ENCODE assay signal across 10 mouse cellular contexts in genomic region chr2:65170693-65171456, GRCm38 (mm10).
DNase-seq lines count a peak whose midpoint lies in the region; ATAC-seq and TF ChIP-seq lines count a peak whose summit lies in the region.
"Had no signal": no experiment of that assay in that cellular context is flagged by ENCODE, and none has a peak within 500 bp of the region (broad histone marks: within the 10 kb centered on the region; RNA-seq: fewer than 3 reads in every experiment).

No protein-coding gene starts in this region.

- peak overlapping the region; percentile 36 for H3K4me2 ChIP-seq in kidney, embryonic 16.5 days (replicated peaks; ENCODE audit: low read depth, low read length)
- no peak overlapping the region for H3K4me2 ChIP-seq in hindbrain, embryonic 13.5 days
- H3K4me2 ChIP-seq: neural tube, embryonic 15.5 days had no signal

- no peak overlapping the region for H3K9ac ChIP-seq in heart, adult 2 months (ENCODE audit: low read depth, low read length)
- H3K9ac ChIP-seq in kidney, embryonic 16.5 days (replicated peaks; ENCODE audit: low read length), result no peak overlapping the region
- no peak overlapping the region for H3K9ac ChIP-seq in hindbrain, embryonic 13.5 days
- H3K9ac ChIP-seq: forebrain, postnatal 0 days; neural tube, embryonic 15.5 days had no signal

- no peaks in the 10 kb centered on the region for H3K27me3 ChIP-seq in heart, adult 2 months (ENCODE audit: control insufficient read depth, insufficient read depth, low read length)
- no peaks in the 10 kb centered on the region for H3K27me3 ChIP-seq in kidney, embryonic 16.5 days (ENCODE audit: insufficient read depth, low read length)
- H3K27me3 ChIP-seq in hindbrain, embryonic 13.5 days, result no peaks in the 10 kb centered on the region
- H3K27me3 ChIP-seq: neural tube, embryonic 15.5 days had no signal

- H3K36me3 ChIP-seq in heart, adult 2 months (ENCODE audit: control insufficient read depth, insufficient read depth, low read length), result peaks cover 9% of the 10 kb centered on the region
- no peaks in the 10 kb centered on the region for H3K36me3 ChIP-seq in kidney, embryonic 16.5 days (ENCODE audit: insufficient read depth, low read length)
- no peaks in the 10 kb centered on the region for H3K36me3 ChIP-seq in hindbrain, embryonic 13.5 days
- H3K36me3 ChIP-seq: neural tube, embryonic 15.5 days had no signal

- peak; percentile 50 for ATAC-seq in kidney, embryonic 16.5 days (ENCODE audit: low FRiP score, low TSS enrichment)
- ATAC-seq in neutrophil, adult 5-6 weeks (ENCODE audit: extremely low read depth, insufficient number of reproducible peaks, low FRiP score, poor library complexity, severe bottlenecking), result 0 out of 2 replicates have a peak, but pooled peaks have one; percentile 36
- ATAC-seq in hindbrain, embryonic 13.5 days (ENCODE audit: low FRiP score), result no peak
- ATAC-seq: forebrain, postnatal 0 days had no signal

- intact Hi-C loops in heart, adult 2 months (cut with DNase I), result no loop called here
- intact Hi-C loops in heart, postnatal 14 days (cut with DNase I), result no loop called here

- H3K27ac ChIP-seq in heart, adult 2 months, result peak overlapping the region; percentile 52
- 0 out of 2 replicates have a peak overlapping the region, but pooled peaks have one; percentile 2 for H3K27ac ChIP-seq in brown adipose tissue, adult 24 weeks (replicated peaks; ENCODE audit: low read depth, low read length)
- peak overlapping the region; percentile 79 for H3K27ac ChIP-seq in kidney, embryonic 16.5 days (ENCODE audit: low read length)
- no peak overlapping the region for H3K27ac ChIP-seq in hindbrain, embryonic 13.5 days
- H3K27ac ChIP-seq: neural tube, embryonic 15.5 days had no signal

- H3K9me3 ChIP-seq in kidney, embryonic 16.5 days (ENCODE audit: low read length), result no peaks in the 10 kb centered on the region
- no peaks in the 10 kb centered on the region for H3K9me3 ChIP-seq in hindbrain, embryonic 13.5 days
- H3K9me3 ChIP-seq: neural tube, embryonic 15.5 days had no signal

- WGBS in heart, adult 2 months, result 77% methylated on average over 18 of the region's 18 CpGs
- 54% methylated on average over 18 of the region's 18 CpGs for WGBS in kidney, embryonic 16.5 days
- WGBS in hindbrain, embryonic 13.5 days, result 88% methylated on average over 18 of the region's 18 CpGs

- DNase-seq in heart, adult 2 months, result no peak
- DNase-seq in heart, postnatal 14 days, result no peak
- no peak for DNase-seq in adrenal gland, postnatal 25 days
- DNase-seq in heart, postnatal 4 days, result no peak
- DNase-seq: forebrain, postnatal 0 days had no signal

- no peak for TF ChIP-seq POLR2A in heart, adult 2 months (IDR thresholded peaks at IDR 0.05; ENCODE audit: insufficient read depth, low read depth, low read length)

- TF ChIP-seq EP300 in heart, adult 2 months (IDR thresholded peaks at IDR 0.05; ENCODE audit: insufficient read depth, low read depth, low read length), result no peak

- H3K4me1 ChIP-seq in heart, adult 2 months (ENCODE audit: control insufficient read depth, insufficient read depth, low read length), result peaks cover 7% of the 10 kb centered on the region
- H3K4me1 ChIP-seq in brown adipose tissue, adult 24 weeks (ENCODE audit: control insufficient read depth, insufficient read depth, insufficient read length, low read length), result peaks cover 9% of the 10 kb centered on the region
- peaks cover 21% of the 10 kb centered on the region; the same call in 1 of the 2 replicates for H3K4me1 ChIP-seq in kidney, embryonic 16.5 days (ENCODE audit: insufficient read depth, low read length)
- no peaks in the 10 kb centered on the region for H3K4me1 ChIP-seq in hindbrain, embryonic 13.5 days (replicated peaks)
- H3K4me1 ChIP-seq: neural tube, embryonic 15.5 days had no signal

- H3K4me3 ChIP-seq in heart, adult 2 months, result peak overlapping the region; percentile 28
- peak overlapping the region; percentile 44 for H3K4me3 ChIP-seq in brown adipose tissue, adult 24 weeks (ENCODE audit: insufficient read depth, low read depth, low read length)
- peak overlapping the region; percentile 17; the same call in 1 of the 2 replicates for H3K4me3 ChIP-seq in kidney, embryonic 16.5 days (ENCODE audit: low read length)
- no peak overlapping the region for H3K4me3 ChIP-seq in hindbrain, embryonic 13.5 days
- H3K4me3 ChIP-seq: neural tube, embryonic 15.5 days had no signal

- peaks cover 6% of the 10 kb centered on the region; the same call in 1 of the 2 replicates for H3K79me2 ChIP-seq in heart, adult 2 months (replicated peaks; ENCODE audit: control insufficient read depth, insufficient read depth, low read length)

- no peak for TF ChIP-seq CTCF in heart, adult 2 months (IDR thresholded peaks at IDR 0.05)
